Mouse (Mus musculus): ENCODE results near the gene Uimc1. TPM values are rescaled to one million over a fixed set of nuclear protein-coding genes. Genes with fewer than 3 reads are reported as not detected.

Uimc1 gene
- 10 to 100 TPM in 1 of 2 experiments, 1 to 10 TPM in 1; 2.8 to 12.8 TPM for polyA plus RNA-seq (2012; fragmentation: generic; extraction: Trizol)

DNA sequence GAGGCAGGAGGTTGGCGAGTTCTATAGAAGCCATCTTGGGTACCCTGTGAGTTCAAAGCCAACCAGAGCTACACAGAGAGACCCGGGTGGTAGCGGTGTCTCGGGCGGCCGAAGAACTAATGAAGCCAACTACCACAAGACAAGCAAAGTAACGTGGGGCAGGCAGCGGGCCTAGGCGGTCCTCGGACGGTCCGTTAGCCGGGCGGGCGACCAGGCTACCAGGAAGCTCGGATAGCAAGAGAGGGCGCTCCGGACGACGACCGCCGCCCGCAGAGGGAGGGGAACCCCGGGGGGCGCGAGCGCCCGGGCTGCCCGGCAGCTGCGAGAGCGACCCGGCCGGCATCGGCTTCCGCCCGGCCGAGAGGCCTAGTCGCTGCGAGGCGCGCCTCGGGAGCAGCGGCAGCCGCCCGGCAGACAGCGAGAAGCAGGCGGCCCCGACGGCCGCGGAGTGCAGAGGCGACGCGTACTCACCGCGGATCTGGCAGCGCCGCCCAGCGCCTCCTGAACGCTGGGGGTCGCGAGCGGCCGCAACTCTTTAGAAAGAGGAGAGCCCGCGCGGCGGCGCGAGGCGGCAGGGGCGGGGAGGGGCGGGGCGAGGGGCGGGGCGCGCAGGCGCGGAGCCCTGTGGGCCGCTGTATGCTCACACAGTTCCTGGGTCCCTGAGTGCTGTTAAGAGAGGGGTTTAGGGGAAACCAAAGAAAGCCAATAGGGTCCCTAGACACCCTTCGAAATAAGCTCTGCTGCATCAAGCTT lies at the start of gene Uimc1:
Gene Uimc1 (minus strand): TSS at position 575 of the 753 bp plus-strand sequence.

GRCm38 (mm10) chr13:55133448-55133847 lies 33.3 kb upstream of the Uimc1 start, which contains the start of gene Gm17617:
TSS of gene Gm17617 (minus strand) at chr13:55133548.

DNA sequence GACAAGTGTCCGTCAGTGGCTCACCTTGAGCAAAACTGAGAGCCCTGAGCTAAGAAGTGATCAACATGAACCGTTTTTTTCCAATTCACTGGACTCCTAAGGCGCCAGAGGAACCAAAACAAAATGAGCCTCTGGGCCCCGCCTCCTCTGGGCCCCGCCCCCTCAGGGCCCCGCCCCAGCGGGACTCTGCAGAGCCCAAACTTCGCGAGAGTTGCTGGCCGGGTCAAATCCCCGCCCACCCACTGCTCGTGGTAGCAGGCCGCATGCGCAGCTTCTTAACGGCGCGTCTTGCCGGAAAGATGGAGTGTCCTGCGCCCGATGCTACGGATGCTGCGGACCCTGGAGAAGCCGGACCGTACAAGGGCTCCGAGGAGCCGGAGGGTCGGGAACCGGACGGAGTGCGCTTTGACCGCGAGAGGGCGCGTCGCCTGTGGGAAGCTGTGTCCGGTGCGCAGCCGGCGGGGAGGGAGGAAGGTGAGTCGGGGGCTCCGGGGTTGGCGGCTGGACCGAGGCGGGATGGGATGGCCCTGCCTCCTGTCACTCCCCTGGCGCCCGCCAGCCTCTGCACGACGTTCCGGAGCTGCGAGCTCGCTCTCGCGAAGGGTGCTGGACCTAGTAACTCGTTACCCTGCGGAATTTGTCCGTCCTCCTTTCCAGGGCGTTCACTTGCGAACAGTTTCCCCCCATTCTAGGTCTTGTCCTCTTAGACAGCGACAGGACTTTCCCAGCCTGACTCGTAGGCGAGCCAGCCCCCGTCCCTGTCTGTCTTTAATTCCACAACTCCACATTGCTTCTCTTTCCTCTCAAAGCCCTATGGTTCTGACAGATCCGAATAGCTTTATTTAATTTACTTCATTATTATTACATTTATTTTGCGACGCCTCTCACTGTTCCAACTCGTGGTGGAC lies 5.2 kb upstream of the Uimc1 start, which contains the start of gene Zfp346:
Gene Zfp346 (plus strand): TSS at position 267 of the 908 bp plus-strand sequence.

DNA sequence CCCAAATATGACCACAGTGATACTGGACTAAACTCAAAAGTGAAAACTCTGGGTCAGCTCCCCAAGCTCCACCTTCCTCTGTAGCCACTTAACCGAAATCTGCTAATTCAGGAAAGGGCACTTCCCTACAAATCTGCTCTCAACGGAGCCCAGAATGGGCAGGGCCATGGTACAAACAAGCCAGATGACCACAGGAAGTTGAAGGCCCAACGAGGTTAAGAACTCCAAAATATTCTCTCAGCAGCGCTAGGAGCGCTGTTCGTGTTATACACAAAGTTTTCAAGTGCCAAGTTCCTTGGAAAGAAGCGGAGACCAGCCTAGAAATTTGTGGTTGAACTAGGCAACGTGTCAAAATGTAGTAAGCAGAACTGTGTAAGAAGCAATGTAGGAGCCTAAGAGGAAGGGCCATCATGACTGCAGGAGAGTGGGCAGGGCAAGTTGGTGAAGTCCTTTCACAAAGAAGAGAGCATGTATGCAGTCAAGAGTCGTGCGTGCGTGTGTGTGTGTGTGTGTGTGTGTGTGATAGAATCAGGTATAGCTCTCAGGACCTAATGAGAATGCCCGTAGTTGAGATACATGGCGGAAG lies 78.8 kb downstream of the Uimc1 start, which contains the start of gene Hk3:
Gene Hk3 (minus strand): TSS at position 192 of the 586 bp plus-strand sequence.

Other genes starting within 250 kb of the Uimc1 start
- gene Unc5a, start 150.9 kb downstream of the Uimc1 start, polyA plus RNA-seq (2012; fragmentation: generic; extraction: Trizol): under 1 TPM in 1 of 2 experiments, not detected in 1; 0.02 TPM
- gene Hk3, start 78.9 kb downstream of the Uimc1 start, polyA plus RNA-seq (2012; fragmentation: generic; extraction: Trizol): not detected
- 10 to 100 TPM in 1 of 2 experiments, 1 to 10 TPM in 1; 3.8 to 16.6 TPM for gene Zfp346, start 5.0 kb upstream of the Uimc1 start, polyA plus RNA-seq (2012; fragmentation: generic; extraction: Trizol)
- not detected for gene Gm17617, start 33.2 kb upstream of the Uimc1 start, polyA plus RNA-seq (2012; fragmentation: generic; extraction: Trizol)
- under 1 TPM in 1 of 2 experiments, not detected in 1; 0.11 TPM for gene Fgfr4, start 52.3 kb upstream of the Uimc1 start, polyA plus RNA-seq (2012; fragmentation: generic; extraction: Trizol)
- gene Nsd1, start 109.5 kb upstream of the Uimc1 start, polyA plus RNA-seq (2012; fragmentation: generic; extraction: Trizol): 10 to 100 TPM in 1 of 2 experiments, 1 to 10 TPM in 1; 1.4 to 10.3 TPM
- gene Prelid1, start 220.2 kb upstream of the Uimc1 start, polyA plus RNA-seq (2012; fragmentation: generic; extraction: Trizol): 100 to 1,000 TPM; 501 to 815 TPM
- gene Rab24, start 221.6 kb upstream of the Uimc1 start, polyA plus RNA-seq (2012; fragmentation: generic; extraction: Trizol): 10 to 100 TPM; 42.3 to 74.0 TPM
- gene Mxd3, start 229.5 kb upstream of the Uimc1 start, polyA plus RNA-seq (2012; fragmentation: generic; extraction: Trizol): 10 to 100 TPM; 56.2 to 85.5 TPM